Mouse (Mus musculus) neural tube, embryonic 12.5 days (tissue): ENCODE results near the gene Btbd9. TPM values are rescaled to one million over a fixed set of nuclear protein-coding genes. Genes with fewer than 3 reads are reported as not detected.

Experiments
- ATAC-seq: fragments of 200-750 bp; cut with Nextera tagmentation; 2 replicates; pipeline ENCODE4 v1.8.0; 2017; ENCODE audit warnings: low read depth, mild to moderate bottlenecking, moderate TSS enrichment, moderate library complexity; ENCODE audit not compliant: low FRiP score
- H3K27ac ChIP-seq: fragments of 300-500 bp; sonication (generic); 2 replicates; pipeline ENCODE4 v1.5.1; 2016
- H3K27me3 ChIP-seq: fragments of 300-500 bp; sonication (generic); replicated peaks from 2 replicates; pipeline ENCODE4 v1.6.1; 2016; ENCODE audit warnings: mild to moderate bottlenecking
- H3K36me3 ChIP-seq: fragments of 300-500 bp; sonication (generic); 2 replicates; pipeline ENCODE4 v1.6.1; 2016; ENCODE audit warnings: mild to moderate bottlenecking
- H3K4me1 ChIP-seq: fragments of 300-500 bp; sonication (generic); 2 replicates; pipeline ENCODE4 v1.6.1; 2016
- H3K4me2 ChIP-seq: fragments of 300-500 bp; sonication (generic); replicated peaks from 2 replicates; pipeline ENCODE4 v1.6.1; 2016; ENCODE audit warnings: mild to moderate bottlenecking
- H3K4me3 ChIP-seq: fragments of 300-500 bp; sonication (generic); 2 replicates; pipeline ENCODE4 v1.5.1; 2016
- H3K9ac ChIP-seq: fragments of 300-500 bp; sonication (generic); 2 replicates; pipeline ENCODE4 v1.6.1; 2016; ENCODE audit warnings: mild to moderate bottlenecking
- H3K9me3 ChIP-seq: fragments of 300-500 bp; sonication (generic); 2 replicates; pipeline ENCODE4 v1.6.1; 2016; ENCODE audit warnings: mild to moderate bottlenecking
- WGBS: fragments of 180-500 bp; shearing (Covaris S2); methylation state at CpG from one replicate; pipeline ENCODE4 v1.1.7; 2016; 5-methylcytosine and 5-hydroxymethylcytosine counted together
- polyA plus RNA-seq: library from polyadenylated mRNA; unstranded; fragments of >200 nt; fragmentation: Nextera tagmentation; extraction: Ambion mirVana; gene quantifications from 2 replicates; pipeline ENCODE4 v1.2.1, GENCODE M21; 2016

Gene Btbd9
- polyA plus RNA-seq, 1 experiment from 2014 or later: 88.6 TPM

GRCm38 (mm10) chr17:30383649-30384048 is 192.6 kb downstream of the Btbd9 start:
- Histone ChIP-seq H3K4me3 (no peak overlapping the region), H3K4me2 (no peak overlapping the region), H3K27me3 (no peaks in the 10 kb centered on the region), H3K36me3 (no peaks in the 10 kb centered on the region), H3K27ac (no peak overlapping the region), H3K9ac (no peak overlapping the region), H3K9me3 (no peaks in the 10 kb centered on the region), H3K4me1 (peaks cover 5% of the 10 kb centered on the region)
- ATAC-seq: no peak
- 92% methylated on average over 6 of the region's 6 CpGs for WGBS

GRCm38 (mm10) chr17:30378221-30379010 is 197.9 kb downstream of the Btbd9 start:
- no peaks in the 10 kb centered on the region for H3K36me3 ChIP-seq
- H3K27me3 ChIP-seq: no peaks in the 10 kb centered on the region
- no peak overlapping the region for H3K4me3 ChIP-seq
- H3K9ac ChIP-seq: no peak overlapping the region
- ATAC-seq: 0 out of 2 replicates have a peak, but pooled peaks have one; percentile 17
- no peaks in the 10 kb centered on the region for H3K9me3 ChIP-seq
- H3K27ac ChIP-seq: no peak overlapping the region
- 19% methylated on average over 5 of the region's 5 CpGs for WGBS
- H3K4me1 ChIP-seq: peaks cover 15% of the 10 kb centered on the region
- H3K4me2 ChIP-seq: no peak overlapping the region

- Histone ChIP-seq H3K27ac (no peak overlapping the region), H3K36me3 (no peaks in the 10 kb centered on the region), H3K4me3 (no peak overlapping the region), H3K27me3 (no peaks in the 10 kb centered on the region), H3K9me3 (no peaks in the 10 kb centered on the region), H3K4me1 (peaks cover 15% of the 10 kb centered on the region), H3K9ac (no peak overlapping the region), H3K4me2 (no peak overlapping the region)
- ATAC-seq: no peak
- 27% methylated on average over 1 of the region's 1 CpGs for WGBS
Observed at GRCm38 (mm10) chr17:30377754-30378153, 198.5 kb downstream of the Btbd9 start.

DNA sequence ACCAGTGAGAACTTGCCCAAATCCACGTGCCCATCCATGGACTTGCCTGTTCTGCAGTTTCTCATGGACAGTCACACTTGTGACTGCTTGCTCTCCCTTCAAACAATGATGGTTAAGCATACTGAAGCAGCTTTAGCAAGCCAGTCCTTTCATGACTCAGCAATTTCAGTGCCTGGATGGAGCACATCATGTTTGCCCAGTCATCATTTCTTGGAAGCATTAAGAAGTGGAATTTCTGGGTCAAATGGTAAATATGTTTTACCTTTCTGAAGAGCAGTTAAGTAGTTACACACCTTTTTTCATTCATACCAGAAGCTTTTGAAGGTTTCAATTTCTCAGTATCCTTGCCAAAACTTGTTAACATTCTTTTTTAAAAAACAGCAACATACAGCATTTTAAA is 201.2 kb downstream of the Btbd9 start:
- no peak overlapping the region for H3K27ac ChIP-seq
- no peak overlapping the region for H3K4me3 ChIP-seq
- no peak overlapping the region for H3K9ac ChIP-seq
- no peaks in the 10 kb centered on the region for H3K27me3 ChIP-seq
- no peak overlapping the region for H3K4me2 ChIP-seq
- H3K36me3 ChIP-seq: no peaks in the 10 kb centered on the region
- H3K9me3 ChIP-seq: no peaks in the 10 kb centered on the region
- no peak for ATAC-seq
- H3K4me1 ChIP-seq: peaks cover 15% of the 10 kb centered on the region
- 93% methylated on average over 1 of the region's 1 CpGs for WGBS

DNA sequence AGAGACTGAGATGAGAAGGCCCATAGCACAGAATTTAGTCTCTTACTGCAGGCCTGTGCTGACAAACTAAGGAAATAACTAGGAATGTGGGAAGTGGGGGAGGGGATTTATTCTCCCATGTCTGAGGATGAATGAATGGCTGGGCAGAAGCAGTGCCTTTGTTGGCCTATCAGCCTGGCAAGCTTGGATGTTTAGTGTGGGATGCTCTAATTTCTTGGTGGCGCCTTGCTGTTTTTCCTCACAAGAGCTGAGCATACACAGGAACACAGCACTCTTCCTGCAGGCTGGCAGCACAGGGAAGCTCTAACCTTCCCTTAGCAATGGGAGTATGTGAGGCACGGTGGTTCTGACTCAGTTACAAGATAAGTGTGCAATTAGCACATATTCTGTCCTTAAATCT is 207.7 kb downstream of the Btbd9 start:
- ATAC-seq: no peak
- Histone ChIP-seq H3K4me3 (no peak overlapping the region), H3K9ac (no peak overlapping the region), H3K36me3 (no peaks in the 10 kb centered on the region), H3K4me1 (peaks cover 8% of the 10 kb centered on the region; the same call in 1 of the 2 replicates), H3K27me3 (no peaks in the 10 kb centered on the region), H3K9me3 (no peaks in the 10 kb centered on the region), H3K27ac (no peak overlapping the region), H3K4me2 (no peak overlapping the region)
- 59% methylated on average over 2 of the region's 2 CpGs for WGBS

DNA sequence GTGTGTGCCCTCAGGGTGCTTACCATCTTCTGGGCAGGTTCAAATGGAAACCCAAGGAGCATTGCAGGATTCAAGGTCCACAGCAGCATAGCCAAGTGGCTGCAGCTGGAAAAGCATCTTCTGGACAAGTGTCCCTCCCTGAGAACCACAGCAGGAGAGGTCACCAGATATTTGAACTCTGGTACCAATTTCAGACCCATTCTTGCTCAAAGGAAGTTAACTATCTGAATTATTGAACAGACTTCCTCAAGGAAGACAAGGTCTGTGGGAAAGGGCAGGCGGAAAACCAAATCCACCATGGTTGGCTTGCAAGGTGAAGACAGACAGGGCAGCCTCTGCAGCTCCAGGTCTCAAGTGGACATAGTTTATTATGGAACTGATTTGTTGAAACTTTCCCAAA is 211.6 kb downstream of the Btbd9 start:
- Histone ChIP-seq H3K4me3 (no peak overlapping the region), H3K4me2 (no peak overlapping the region), H3K27me3 (no peaks in the 10 kb centered on the region), H3K9ac (no peak overlapping the region), H3K4me1 (peaks cover 13% of the 10 kb centered on the region), H3K9me3 (no peaks in the 10 kb centered on the region), H3K27ac (no peak overlapping the region), H3K36me3 (no peaks in the 10 kb centered on the region)
- WGBS: 96% methylated on average over 1 of the region's 1 CpGs
- no peak for ATAC-seq

DNA sequence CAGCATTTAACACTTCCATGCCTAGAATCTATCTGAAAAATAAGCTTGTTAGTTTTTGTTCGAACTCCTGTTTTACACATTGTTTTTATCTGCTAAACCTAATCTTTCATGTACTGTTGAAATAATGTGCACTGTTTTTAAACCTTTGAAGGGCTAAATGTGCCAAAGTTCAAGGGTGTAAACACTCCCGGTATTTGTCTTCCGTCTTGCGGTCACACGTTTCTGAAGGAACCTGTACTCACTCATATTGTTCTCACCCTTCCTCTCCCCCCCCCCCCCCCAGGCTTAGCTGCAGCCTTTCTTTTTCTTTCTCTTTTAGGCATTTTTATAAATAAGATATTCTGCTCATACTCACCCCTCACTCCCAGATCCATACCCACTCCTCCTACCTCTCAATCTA is 212.9 kb downstream of the Btbd9 start:
- ATAC-seq: no peak
- H3K4me3 ChIP-seq: no peak overlapping the region
- 85% methylated on average over 5 of the region's 5 CpGs for WGBS
- H3K27ac ChIP-seq: no peak overlapping the region
- H3K4me2 ChIP-seq: no peak overlapping the region
- peaks cover 10% of the 10 kb centered on the region for H3K4me1 ChIP-seq
- H3K36me3 ChIP-seq: no peaks in the 10 kb centered on the region
- H3K9ac ChIP-seq: no peak overlapping the region
- no peaks in the 10 kb centered on the region for H3K9me3 ChIP-seq
- no peaks in the 10 kb centered on the region for H3K27me3 ChIP-seq

- WGBS: 30% methylated on average over 1 of the region's 1 CpGs
- H3K36me3 ChIP-seq: no peaks in the 10 kb centered on the region
Observed at GRCm38 (mm10) chr17:30360654-30361053, 215.6 kb downstream of the Btbd9 start.

DNA sequence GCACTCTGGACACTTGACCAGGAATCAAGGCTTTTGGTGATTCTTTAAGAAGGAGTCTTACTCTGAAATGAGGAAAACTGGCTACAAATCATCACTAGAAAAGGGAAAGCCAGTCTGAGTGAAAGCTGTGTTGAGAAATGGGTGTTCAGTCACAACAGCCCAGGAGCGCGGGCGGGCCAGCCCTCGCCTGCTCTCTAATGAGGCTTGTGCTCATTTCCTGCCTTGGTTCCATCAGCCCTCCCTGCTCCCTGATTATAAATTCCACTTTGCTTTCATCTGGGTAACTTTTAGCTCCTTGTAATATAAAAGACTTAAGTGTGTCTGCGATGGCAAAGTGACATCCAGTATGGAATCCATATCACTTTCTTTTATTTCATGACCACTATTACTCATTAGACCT is 216.9 kb downstream of the Btbd9 start:
- ATAC-seq: no peak
- no peak overlapping the region for H3K27ac ChIP-seq
- WGBS: 65% methylated on average over 5 of the region's 5 CpGs

More at GRCm38 (mm10) chr17:30360654-30361053, 215.6 kb downstream of the Btbd9 start:
- Histone ChIP-seq H3K27me3 (no peaks in the 10 kb centered on the region), H3K4me2 (no peak overlapping the region), H3K9me3 (no peaks in the 10 kb centered on the region), H3K4me1 (peaks cover 9% of the 10 kb centered on the region), H3K27ac (no peak overlapping the region), H3K9ac (no peak overlapping the region), H3K4me3 (no peak overlapping the region)
- ATAC-seq: no peak

DNA sequence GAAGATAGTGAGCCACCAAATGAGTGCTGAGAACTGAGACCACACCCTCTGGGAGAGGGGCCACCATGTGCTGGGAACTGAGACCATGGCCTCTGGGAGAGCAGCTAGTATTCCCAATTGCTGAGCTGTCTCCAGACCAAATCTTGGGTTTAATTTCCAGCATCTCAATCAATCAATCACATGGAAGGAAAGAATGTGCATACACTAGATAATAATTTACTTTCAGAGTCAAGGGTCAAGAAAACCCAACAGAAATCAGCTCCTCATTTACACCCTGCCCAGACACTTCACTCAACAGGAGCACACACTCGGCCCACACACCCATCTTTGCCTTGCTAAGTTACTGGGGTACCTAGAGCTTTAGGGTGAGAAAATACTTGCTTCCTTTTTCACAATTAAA is 220.9 kb downstream of the Btbd9 start:
- 0 out of 2 replicates have a peak, but pooled peaks cover 6% of the 10 kb centered on the region for H3K4me1 ChIP-seq
- WGBS: 89% methylated on average over 1 of the region's 1 CpGs
- no peaks in the 10 kb centered on the region for H3K36me3 ChIP-seq

More for the DNA sequence above, 216.9 kb downstream of the Btbd9 start:
- H3K4me1 ChIP-seq: peaks cover 6% of the 10 kb centered on the region
- H3K9ac ChIP-seq: no peak overlapping the region
- no peak overlapping the region for H3K4me2 ChIP-seq
- H3K36me3 ChIP-seq: no peaks in the 10 kb centered on the region
- H3K4me3 ChIP-seq: no peak overlapping the region
- H3K9me3 ChIP-seq: no peaks in the 10 kb centered on the region
- H3K27me3 ChIP-seq: no peaks in the 10 kb centered on the region

DNA sequence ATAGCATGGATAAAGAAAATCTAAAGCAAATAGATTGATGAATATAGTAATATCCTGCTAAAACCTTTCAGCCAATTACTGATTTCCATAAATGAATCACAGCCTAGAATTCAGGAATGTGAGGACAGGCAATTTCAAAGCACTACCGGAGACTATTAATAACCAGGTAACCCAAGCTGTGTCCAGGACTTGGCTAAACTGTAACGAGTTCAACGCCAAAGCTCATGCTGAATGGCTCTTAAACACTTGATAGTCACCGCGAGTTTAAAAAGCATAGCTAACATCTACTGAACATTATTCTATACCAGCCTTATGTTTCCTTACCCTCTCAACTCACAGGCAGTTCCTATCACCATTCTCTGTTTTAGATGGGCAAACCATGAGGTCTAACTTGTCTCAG is 221.9 kb downstream of the Btbd9 start:
- H3K27ac ChIP-seq: no peak overlapping the region
- ATAC-seq: no peak
- no peak overlapping the region for H3K4me3 ChIP-seq
- H3K4me1 ChIP-seq: 0 out of 2 replicates have a peak, but pooled peaks cover 6% of the 10 kb centered on the region
- H3K9ac ChIP-seq: no peak overlapping the region
- H3K36me3 ChIP-seq: no peaks in the 10 kb centered on the region
- no peaks in the 10 kb centered on the region for H3K9me3 ChIP-seq
- 89% methylated on average over 5 of the region's 5 CpGs for WGBS
- H3K27me3 ChIP-seq: no peaks in the 10 kb centered on the region
- no peak overlapping the region for H3K4me2 ChIP-seq

More for the DNA sequence above, 220.9 kb downstream of the Btbd9 start:
- H3K9ac ChIP-seq: no peak overlapping the region
- no peaks in the 10 kb centered on the region for H3K27me3 ChIP-seq
- H3K4me3 ChIP-seq: no peak overlapping the region
- no peak overlapping the region for H3K4me2 ChIP-seq
- no peak overlapping the region for H3K27ac ChIP-seq
- no peak for ATAC-seq
- no peaks in the 10 kb centered on the region for H3K9me3 ChIP-seq

- Histone ChIP-seq H3K4me2 (no peak overlapping the region), H3K4me3 (no peak overlapping the region), H3K9ac (no peak overlapping the region), H3K27ac (no peak overlapping the region), H3K27me3 (no peaks in the 10 kb centered on the region), H3K9me3 (no peaks in the 10 kb centered on the region), H3K4me1 (peaks cover 28% of the 10 kb centered on the region), H3K36me3 (no peaks in the 10 kb centered on the region)
- ATAC-seq: no peak
- 61% methylated on average over 2 of the region's 2 CpGs for WGBS
Observed at GRCm38 (mm10) chr17:30348031-30348430, 228.3 kb downstream of the Btbd9 start.
